Mouse (Mus musculus) bone marrow macrophage, adult 2 months (primary cell): ENCODE results near the gene Aldh16a1.

Experiments used
- CTCF ChIP-seq: IDR thresholded peaks from 2 replicates; pipeline ENCODE4 v1.5.1; 2012; ENCODE audit warnings: low read depth, mild to moderate bottlenecking, low read length, moderate library complexity
- POLR2A ChIP-seq: IDR thresholded peaks from 2 replicates; pipeline ENCODE4 v1.6.1; 2012; ENCODE audit warnings: mild to moderate bottlenecking, low read depth, low read length, borderline replicate concordance

- peak; percentile 80 for TF ChIP-seq CTCF
- TF ChIP-seq POLR2A, result no peak
These were observed 7.5 kb upstream of the Aldh16a1 start for GRCm38 (mm10) chr7:45161612-45162473.
